Mouse (Mus musculus) hindbrain, embryonic 16.5 days (tissue): ENCODE measurements at regions not wholly inside any gene's neighbourhood (a gene's known extent, or its start where the extent isn't known, plus 50 kb on each side); places are given as distances from the start of the nearest gene placed in this dataset.

Experiments
- ATAC-seq: fragments of 200-750 bp; cut with Nextera tagmentation; 2 replicates; pipeline ENCODE4 v1.8.0; 2017; ENCODE audit warnings: moderate TSS enrichment, moderate library complexity
- H3K27ac ChIP-seq: fragments of 300-500 bp; sonication (generic); 2 replicates; pipeline ENCODE4 v1.5.1; 2014; ENCODE audit warnings: low read depth, mild to moderate bottlenecking, control low read depth, low read length, moderate library complexity
- H3K27me3 ChIP-seq: fragments of 300-500 bp; sonication (generic); replicated peaks from 2 replicates; pipeline ENCODE4 v1.6.1; 2014; ENCODE audit warnings: low read length; ENCODE audit not compliant: control insufficient read depth, insufficient read depth
- H3K36me3 ChIP-seq: fragments of 300-500 bp; sonication (generic); 2 replicates; pipeline ENCODE4 v1.6.1; 2014; ENCODE audit warnings: mild to moderate bottlenecking, low read length, moderate library complexity, mixed read lengths; ENCODE audit not compliant: control insufficient read depth, insufficient read depth
- H3K4me1 ChIP-seq: fragments of 300-500 bp; sonication (generic); 2 replicates; pipeline ENCODE4 v1.6.1; 2014; ENCODE audit warnings: low read depth, low read length; ENCODE audit not compliant: control insufficient read depth, insufficient read depth
- H3K4me2 ChIP-seq: fragments of 300-500 bp; sonication (generic); 2 replicates; pipeline ENCODE4 v1.6.1; 2014; ENCODE audit warnings: mild to moderate bottlenecking, low read length, control low read depth, moderate library complexity
- H3K4me3 ChIP-seq: fragments of 300-500 bp; sonication (generic); 2 replicates; pipeline ENCODE4 v1.5.1; 2014; ENCODE audit warnings: mild to moderate bottlenecking, low read length, control low read depth, moderate library complexity
- H3K9ac ChIP-seq: fragments of 300-500 bp; sonication (generic); 2 replicates; pipeline ENCODE4 v1.6.1; 2014; ENCODE audit warnings: low read depth, mild to moderate bottlenecking, control low read depth, low read length, moderate library complexity
- H3K9me3 ChIP-seq: fragments of 300-500 bp; sonication (generic); 2 replicates; pipeline ENCODE4 v1.6.1; 2014; ENCODE audit warnings: mild to moderate bottlenecking, low read length, moderate library complexity; ENCODE audit not compliant: control insufficient read depth
- WGBS: fragments of 180-500 bp; shearing (Covaris S2); extraction: QIAGEN DNeasy Blood & Tissue Kit; methylation state at CpG from one replicate; pipeline ENCODE4 v1.1.7; 2014; 5-methylcytosine and 5-hydroxymethylcytosine counted together

DNA sequence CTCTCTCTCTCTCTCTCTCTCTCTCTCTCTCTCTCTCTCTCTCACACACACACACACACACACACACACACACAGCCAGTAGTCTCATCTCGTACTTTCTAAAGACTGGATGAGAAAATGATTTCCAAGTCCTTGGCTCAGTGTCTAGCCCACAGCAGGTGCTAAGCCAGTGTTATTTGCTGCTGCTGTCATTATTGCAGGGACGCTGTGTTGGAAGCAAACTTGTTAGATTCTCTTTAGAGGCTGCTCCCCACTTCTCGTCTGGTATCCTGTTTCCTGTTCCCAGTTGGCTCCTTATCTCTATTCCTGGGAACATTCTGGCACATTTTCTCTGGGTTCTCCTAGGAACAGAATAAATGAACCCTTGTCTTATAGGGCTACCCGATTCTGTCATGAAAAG lies 122.5 kb upstream of the Chd6 start:
- Histone ChIP-seq H3K27ac (no peak overlapping the region), H3K4me1 (no peaks in the 10 kb centered on the region), H3K4me3 (no peak overlapping the region), H3K4me2 (no peak overlapping the region), H3K27me3 (no peaks in the 10 kb centered on the region), H3K9me3 (no peaks in the 10 kb centered on the region), H3K9ac (no peak overlapping the region), H3K36me3 (no peaks in the 10 kb centered on the region)
- WGBS: 42% methylated on average over 4 of the region's 4 CpGs
- no peak for ATAC-seq

DNA sequence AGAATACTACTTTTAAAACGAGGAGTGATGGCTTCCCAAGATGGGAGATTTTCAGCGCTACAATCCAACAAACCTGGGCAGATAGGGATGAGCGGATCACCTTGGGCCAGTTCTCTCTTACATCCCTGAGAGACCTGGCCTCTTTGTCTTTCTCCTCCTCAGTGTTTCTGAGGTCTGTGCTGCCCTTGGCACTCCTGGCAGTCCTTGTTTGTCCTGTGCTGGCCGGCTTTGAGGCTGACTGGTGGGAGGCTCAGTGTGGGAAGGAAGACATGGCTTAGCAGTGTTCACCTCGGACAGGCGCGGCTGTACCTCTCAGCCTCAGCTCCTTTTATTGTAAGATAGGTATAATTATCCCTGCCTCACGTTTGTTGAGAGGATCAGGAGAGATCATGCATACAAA lies 106.9 kb upstream of the Chd6 start:
- Histone ChIP-seq H3K4me1 (no peaks in the 10 kb centered on the region), H3K27ac (no peak overlapping the region), H3K4me2 (no peak overlapping the region), H3K36me3 (no peaks in the 10 kb centered on the region), H3K9me3 (no peaks in the 10 kb centered on the region), H3K4me3 (no peak overlapping the region), H3K27me3 (no peaks in the 10 kb centered on the region), H3K9ac (no peak overlapping the region)
- no peak for ATAC-seq
- 77% methylated on average over 8 of the region's 8 CpGs for WGBS

DNA sequence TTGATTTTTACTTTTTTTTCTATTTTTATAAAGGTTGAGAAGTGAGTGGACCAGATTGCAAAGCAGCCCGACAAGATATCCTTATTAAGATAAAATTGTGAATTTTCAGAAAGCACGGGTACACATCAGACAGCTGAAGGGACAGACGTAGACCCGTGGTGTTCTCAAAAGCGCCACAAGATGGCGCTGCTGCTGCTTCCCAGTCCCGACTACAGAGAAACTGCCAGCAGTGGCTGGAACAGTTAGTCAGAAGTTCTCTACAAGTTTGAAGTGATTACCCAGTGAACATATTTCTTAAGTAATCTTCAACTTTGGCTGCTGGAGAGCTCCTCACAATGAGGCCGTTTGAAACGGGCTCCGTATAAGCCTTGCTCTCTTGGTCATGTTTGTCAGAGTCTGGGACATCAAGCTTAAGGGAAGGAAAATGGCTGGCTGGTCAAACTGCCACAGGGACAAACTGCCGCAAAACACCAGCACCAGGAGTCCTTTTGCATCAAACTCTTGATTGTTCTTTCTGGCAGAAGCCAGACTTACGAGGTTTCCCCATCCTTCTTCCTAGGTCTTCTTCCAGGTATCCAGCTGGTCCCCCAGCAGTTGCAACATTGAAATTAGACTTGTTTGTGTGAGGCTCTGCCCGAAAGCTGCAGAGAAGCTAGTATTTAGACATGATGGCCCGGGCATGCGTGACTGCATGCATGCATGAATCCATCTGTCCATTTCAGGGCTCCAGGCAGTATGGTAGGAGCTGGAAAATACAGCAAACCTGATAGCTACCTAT lies 106.0 kb upstream of the Chd6 start:
- no peaks in the 10 kb centered on the region for H3K9me3 ChIP-seq
- H3K27me3 ChIP-seq: no peaks in the 10 kb centered on the region
- H3K4me2 ChIP-seq: peak overlapping the region; percentile 4; the same call in 1 of the 2 replicates
- H3K9ac ChIP-seq: no peak overlapping the region
- 23% methylated on average over 15 of the region's 15 CpGs for WGBS
- no peak overlapping the region for H3K27ac ChIP-seq
- H3K36me3 ChIP-seq: no peaks in the 10 kb centered on the region
- peak; percentile 75; the same call in 1 of the 2 replicates for ATAC-seq
- H3K4me3 ChIP-seq: no peak overlapping the region
- H3K4me1 ChIP-seq: no peaks in the 10 kb centered on the region

GRCm38 (mm10) chr2:161212322-161212882 lies 103.5 kb upstream of the Chd6 start:
- 78% methylated on average over 13 of the region's 13 CpGs for WGBS
- ATAC-seq: no peak
- Histone ChIP-seq H3K4me3 (no peak overlapping the region), H3K9ac (no peak overlapping the region), H3K4me1 (no peaks in the 10 kb centered on the region), H3K27me3 (no peaks in the 10 kb centered on the region), H3K4me2 (no peak overlapping the region), H3K36me3 (no peaks in the 10 kb centered on the region), H3K27ac (no peak overlapping the region), H3K9me3 (no peaks in the 10 kb centered on the region)

- Histone ChIP-seq H3K9ac (no peak overlapping the region), H3K4me2 (no peak overlapping the region), H3K27ac (no peak overlapping the region), H3K4me1 (peaks cover 3% of the 10 kb centered on the region; the same call in 1 of the 2 replicates), H3K9me3 (no peaks in the 10 kb centered on the region), H3K4me3 (no peak overlapping the region), H3K27me3 (no peaks in the 10 kb centered on the region), H3K36me3 (no peaks in the 10 kb centered on the region)
- ATAC-seq: peak; percentile 76
- WGBS: 79% methylated on average over 7 of the region's 7 CpGs
These were observed 88.0 kb upstream of the Chd6 start for GRCm38 (mm10) chr2:161196713-161197372.

- H3K9me3 ChIP-seq: no peaks in the 10 kb centered on the region
- 68% methylated on average over 1 of the region's 1 CpGs for WGBS
- H3K27ac ChIP-seq: no peak overlapping the region
- no peak overlapping the region for H3K9ac ChIP-seq
- no peaks in the 10 kb centered on the region for H3K36me3 ChIP-seq
- ATAC-seq: no peak
- H3K4me2 ChIP-seq: no peak overlapping the region
- no peak overlapping the region for H3K4me3 ChIP-seq
- H3K27me3 ChIP-seq: no peaks in the 10 kb centered on the region
- H3K4me1 ChIP-seq: no peaks in the 10 kb centered on the region
These were observed 78.6 kb upstream of the Chd6 start for GRCm38 (mm10) chr2:161187516-161187915.

GRCm38 (mm10) chr2:161185122-161185521 lies 76.2 kb upstream of the Chd6 start:
- Histone ChIP-seq H3K36me3 (no peaks in the 10 kb centered on the region), H3K27ac (no peak overlapping the region), H3K9ac (no peak overlapping the region), H3K9me3 (no peaks in the 10 kb centered on the region), H3K4me3 (no peak overlapping the region), H3K27me3 (no peaks in the 10 kb centered on the region), H3K4me2 (no peak overlapping the region), H3K4me1 (no peaks in the 10 kb centered on the region)
- no peak for ATAC-seq

- peak overlapping the region; percentile 62 for H3K9ac ChIP-seq
- H3K27ac ChIP-seq: peak overlapping the region; percentile 80
- ATAC-seq: peak; percentile 90
- 3% methylated on average over 20 of the region's 20 CpGs for WGBS
- H3K36me3 ChIP-seq: no peaks in the 10 kb centered on the region
- H3K27me3 ChIP-seq: no peaks in the 10 kb centered on the region
- no peaks in the 10 kb centered on the region for H3K9me3 ChIP-seq
- H3K4me3 ChIP-seq: peak overlapping the region; percentile 49
- no peaks in the 10 kb centered on the region; the same call in 1 of the 2 replicates for H3K4me1 ChIP-seq
- peak overlapping the region; percentile 63 for H3K4me2 ChIP-seq
These were observed 68.6 kb upstream of the Chd6 start for GRCm38 (mm10) chr2:161177355-161178021.

DNA sequence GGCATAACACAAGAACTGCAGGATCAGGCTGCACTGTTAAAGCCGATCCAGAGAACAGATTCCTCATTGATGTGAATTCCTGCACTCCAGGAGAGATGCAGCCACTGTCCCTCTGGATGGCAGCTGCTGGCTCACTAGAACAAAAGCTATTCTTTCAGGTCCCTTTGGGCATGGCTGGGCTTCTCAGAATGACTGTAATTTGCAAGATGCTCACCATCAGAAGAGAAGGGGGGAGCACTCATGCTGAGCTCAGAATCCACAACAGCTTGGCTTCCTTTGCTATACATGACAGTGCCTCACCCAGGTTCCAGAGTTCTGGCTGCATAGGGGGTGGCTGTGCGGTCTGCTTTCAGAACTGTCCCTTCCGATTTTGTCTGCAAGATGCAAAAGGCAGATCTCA lies 57.8 kb upstream of the Chd6 start:
- no peaks in the 10 kb centered on the region for H3K4me1 ChIP-seq
- H3K9ac ChIP-seq: no peak overlapping the region
- no peak overlapping the region for H3K4me2 ChIP-seq
- ATAC-seq: no peak
- H3K9me3 ChIP-seq: no peaks in the 10 kb centered on the region
- no peaks in the 10 kb centered on the region for H3K27me3 ChIP-seq
- no peaks in the 10 kb centered on the region for H3K36me3 ChIP-seq
- no peak overlapping the region for H3K27ac ChIP-seq
- H3K4me3 ChIP-seq: no peak overlapping the region
- WGBS: 6% methylated on average over 3 of the region's 3 CpGs
